Mouse (Mus musculus): ENCODE measurements around the gene Pclo. TPM values are rescaled to one million over a fixed set of nuclear protein-coding genes. Genes with fewer than 3 reads are reported as not detected.

The Pclo gene
- polyA plus RNA-seq, 1 experiment from 2014 or later: 0.25 TPM

- no peak for TF ChIP-seq CTCF (IDR thresholded peaks at IDR 0.05; ENCODE audit: low read depth)
- no peak for TF ChIP-seq EP300 (optimal IDR thresholded peaks at IDR 0.05)
- H3K4me2 ChIP-seq (replicated peaks; ENCODE audit: low read depth): no peak overlapping the region
- WGBS: 85% methylated on average over 1 of the region's 1 CpGs
- no peak overlapping the region for H3K27ac ChIP-seq (replicated peaks)
- DNase-seq (ENCODE audit: low spot score) (no peak), ATAC-seq (ENCODE audit: low FRiP score, low TSS enrichment) (no peak)
- H3K27me3 ChIP-seq (ENCODE audit: control insufficient read depth, insufficient read depth, low read length): no peaks in the 10 kb centered on the region
- H3K36me3 ChIP-seq (ENCODE audit: control insufficient read depth, insufficient read depth, low read length): no peaks in the 10 kb centered on the region
- H3K9ac ChIP-seq (ENCODE audit: low read length): no peak overlapping the region
- no peaks in the 10 kb centered on the region for H3K4me1 ChIP-seq (replicated peaks; ENCODE audit: control insufficient read depth, insufficient read depth)
- H3K9me3 ChIP-seq (ENCODE audit: control insufficient read depth, low read length): no peaks in the 10 kb centered on the region
- no peak overlapping the region for H3K4me3 ChIP-seq (ENCODE audit: low read depth, low read length)
These were observed 126.5 kb downstream of the Pclo start for GRCm38 (mm10) chr5:14641260-14641659.

- Histone ChIP-seq H3K27me3 (ENCODE audit: control insufficient read depth, insufficient read depth, low read length) (no peaks in the 10 kb centered on the region), H3K9ac (ENCODE audit: low read length) (no peak overlapping the region), H3K9me3 (ENCODE audit: control insufficient read depth, low read length) (no peaks in the 10 kb centered on the region), H3K36me3 (ENCODE audit: control insufficient read depth, insufficient read depth, low read length) (no peaks in the 10 kb centered on the region), H3K4me1 (replicated peaks; ENCODE audit: control insufficient read depth, insufficient read depth) (no peaks in the 10 kb centered on the region), H3K4me2 (replicated peaks; ENCODE audit: low read depth) (no peak overlapping the region), H3K4me3 (ENCODE audit: low read depth, low read length) (no peak overlapping the region), H3K27ac (replicated peaks) (no peak overlapping the region)
- DNase-seq (ENCODE audit: low spot score) (no peak), ATAC-seq (ENCODE audit: low FRiP score, low TSS enrichment) (no peak)
- no peak for TF ChIP-seq EP300 (optimal IDR thresholded peaks at IDR 0.05)
- TF ChIP-seq CTCF (IDR thresholded peaks at IDR 0.05; ENCODE audit: low read depth): no peak
- WGBS: 81% methylated on average over 3 of the region's 3 CpGs
These were observed 131.1 kb downstream of the Pclo start for GRCm38 (mm10) chr5:14645856-14646255.

- WGBS: 60% methylated on average over 1 of the region's 1 CpGs
These were observed 145.9 kb downstream of the Pclo start for GRCm38 (mm10) chr5:14660637-14661036.

GRCm38 (mm10) chr5:14662180-14662579, 147.5 kb downstream of the Pclo start:
- no peak overlapping the region for H3K27ac ChIP-seq (replicated peaks)
- H3K36me3 ChIP-seq (ENCODE audit: control insufficient read depth, insufficient read depth, low read length): no peaks in the 10 kb centered on the region
- DNase-seq (ENCODE audit: low spot score): no peak
- H3K4me2 ChIP-seq (replicated peaks; ENCODE audit: low read depth): no peak overlapping the region
- no peaks in the 10 kb centered on the region for H3K4me1 ChIP-seq (replicated peaks; ENCODE audit: control insufficient read depth, insufficient read depth)
- no peak overlapping the region for H3K9ac ChIP-seq (ENCODE audit: low read length)
- H3K4me3 ChIP-seq (ENCODE audit: low read depth, low read length): no peak overlapping the region
- no peak for TF ChIP-seq CTCF (IDR thresholded peaks at IDR 0.05; ENCODE audit: low read depth)
- no peak for TF ChIP-seq EP300 (optimal IDR thresholded peaks at IDR 0.05)
- no peaks in the 10 kb centered on the region for H3K27me3 ChIP-seq (ENCODE audit: control insufficient read depth, insufficient read depth, low read length)
- ATAC-seq (ENCODE audit: low FRiP score, low TSS enrichment): no peak
- H3K9me3 ChIP-seq (ENCODE audit: control insufficient read depth, low read length): no peaks in the 10 kb centered on the region
- 81% methylated on average over 1 of the region's 1 CpGs for WGBS

More at GRCm38 (mm10) chr5:14660637-14661036, 145.9 kb downstream of the Pclo start:
- Histone ChIP-seq H3K9me3 (ENCODE audit: control insufficient read depth, low read length) (no peaks in the 10 kb centered on the region), H3K4me1 (replicated peaks; ENCODE audit: control insufficient read depth, insufficient read depth) (no peaks in the 10 kb centered on the region), H3K4me3 (ENCODE audit: low read depth, low read length) (no peak overlapping the region), H3K36me3 (ENCODE audit: control insufficient read depth, insufficient read depth, low read length) (no peaks in the 10 kb centered on the region), H3K27ac (replicated peaks) (no peak overlapping the region), H3K27me3 (ENCODE audit: control insufficient read depth, insufficient read depth, low read length) (no peaks in the 10 kb centered on the region), H3K9ac (ENCODE audit: low read length) (no peak overlapping the region), H3K4me2 (replicated peaks; ENCODE audit: low read depth) (no peak overlapping the region)
- no peak for TF ChIP-seq CTCF (IDR thresholded peaks at IDR 0.05; ENCODE audit: low read depth)
- no peak for TF ChIP-seq EP300 (optimal IDR thresholded peaks at IDR 0.05)
- DNase-seq (ENCODE audit: low spot score) (no peak), ATAC-seq (ENCODE audit: low FRiP score, low TSS enrichment) (no peak)

- H3K4me3 ChIP-seq (ENCODE audit: low read depth, low read length): no peak overlapping the region
- H3K9me3 ChIP-seq (ENCODE audit: control insufficient read depth, low read length): no peaks in the 10 kb centered on the region
- no peak overlapping the region for H3K27ac ChIP-seq (replicated peaks)
- ATAC-seq (ENCODE audit: low FRiP score, low TSS enrichment) (no peak), DNase-seq (ENCODE audit: low spot score) (no peak)
- H3K27me3 ChIP-seq (ENCODE audit: control insufficient read depth, insufficient read depth, low read length): no peaks in the 10 kb centered on the region
- no peak overlapping the region for H3K4me2 ChIP-seq (replicated peaks; ENCODE audit: low read depth)
- 82% methylated on average over 1 of the region's 1 CpGs for WGBS
- no peaks in the 10 kb centered on the region for H3K4me1 ChIP-seq (replicated peaks; ENCODE audit: control insufficient read depth, insufficient read depth)
- no peaks in the 10 kb centered on the region for H3K36me3 ChIP-seq (ENCODE audit: control insufficient read depth, insufficient read depth, low read length)
- no peak overlapping the region for H3K9ac ChIP-seq (ENCODE audit: low read length)
- no peak for TF ChIP-seq EP300 (optimal IDR thresholded peaks at IDR 0.05)
- TF ChIP-seq CTCF (IDR thresholded peaks at IDR 0.05; ENCODE audit: low read depth): no peak
These were observed 147.9 kb downstream of the Pclo start for GRCm38 (mm10) chr5:14662603-14663002.

GRCm38 (mm10) chr5:14680419-14680818, 165.7 kb downstream of the Pclo start:
- DNase-seq (ENCODE audit: low spot score): no peak
- TF ChIP-seq EP300 (optimal IDR thresholded peaks at IDR 0.05) (no peak), CTCF (IDR thresholded peaks at IDR 0.05; ENCODE audit: low read depth) (no peak)

More at GRCm38 (mm10) chr5:14680419-14680818, 165.7 kb downstream of the Pclo start:
- ATAC-seq (ENCODE audit: low FRiP score, low TSS enrichment): no peak
- H3K36me3 ChIP-seq (ENCODE audit: control insufficient read depth, insufficient read depth, low read length): no peaks in the 10 kb centered on the region
- no peaks in the 10 kb centered on the region for H3K4me1 ChIP-seq (replicated peaks; ENCODE audit: control insufficient read depth, insufficient read depth)
- no peak overlapping the region for H3K9ac ChIP-seq (ENCODE audit: low read length)
- no peaks in the 10 kb centered on the region for H3K27me3 ChIP-seq (ENCODE audit: control insufficient read depth, insufficient read depth, low read length)
- no peaks in the 10 kb centered on the region for H3K9me3 ChIP-seq (ENCODE audit: control insufficient read depth, low read length)
- H3K27ac ChIP-seq (replicated peaks): no peak overlapping the region
- WGBS: 87% methylated on average over 6 of the region's 6 CpGs
- H3K4me3 ChIP-seq (ENCODE audit: low read depth, low read length): no peak overlapping the region
- no peak overlapping the region for H3K4me2 ChIP-seq (replicated peaks; ENCODE audit: low read depth)
